Mouse (Mus musculus): ENCODE measurements around the gene D030056L22Rik.

D030056L22Rik gene

GRCm38 (mm10) chr19:18739146-18739545 is 26.2 kb downstream of the D030056L22Rik start:
- no peak for DNase-seq

GRCm38 (mm10) chr19:18743946-18744345 is 31.0 kb downstream of the D030056L22Rik start:
- no peak for DNase-seq

- DNase-seq: no peak
These were observed 33.8 kb downstream of the D030056L22Rik start for GRCm38 (mm10) chr19:18746576-18747340.

- no peak for DNase-seq
These were observed 34.4 kb downstream of the D030056L22Rik start for GRCm38 (mm10) chr19:18747379-18747778.

DNA sequence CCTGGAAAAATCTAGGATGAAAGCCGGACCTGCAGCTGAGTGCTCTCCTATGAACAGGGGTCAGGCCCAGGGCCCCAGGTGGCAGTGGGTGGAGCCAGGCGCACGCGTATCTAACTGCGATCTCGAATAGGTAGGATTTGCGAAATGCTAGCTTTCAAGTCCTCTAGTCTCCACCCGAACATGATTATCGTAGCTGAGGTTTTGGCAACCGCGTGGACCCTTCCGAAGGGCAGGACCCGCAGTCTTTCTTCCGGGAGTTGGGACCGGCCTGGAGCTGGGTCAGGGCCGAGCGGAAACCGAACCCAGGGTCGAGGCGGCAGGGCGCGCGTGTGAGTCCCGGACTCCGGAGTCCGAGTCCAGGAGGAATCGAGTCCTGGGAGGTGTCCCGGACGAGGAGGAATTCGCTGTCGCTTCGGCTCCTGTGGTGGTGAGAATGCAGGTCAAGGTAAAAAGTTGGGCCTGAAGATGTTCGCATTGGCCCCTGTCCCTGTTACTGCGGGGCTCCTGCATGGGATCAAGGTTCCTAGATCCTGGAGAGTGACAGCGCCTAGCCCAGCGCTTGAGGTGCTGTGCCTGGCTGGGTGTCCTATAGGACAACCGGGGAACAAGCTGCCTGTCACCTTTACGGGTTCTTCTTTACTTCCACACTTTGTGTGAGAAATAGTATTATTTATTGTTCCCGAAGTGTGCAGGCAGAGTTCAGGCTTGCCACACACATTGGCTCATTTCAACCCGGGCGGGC is 36.8 kb downstream of the D030056L22Rik start, which contains the start of gene Trpm6:
Trpm6 (plus strand) TSS at position 386 of the 742 bp plus-strand sequence.
- DNase-seq: no peak

GRCm38 (mm10) chr19:18757191-18757590 is 44.2 kb downstream of the D030056L22Rik start:
- DNase-seq: no peak

- no peak for DNase-seq
These were observed 44.7 kb downstream of the D030056L22Rik start for GRCm38 (mm10) chr19:18757706-18758105.

DNA sequence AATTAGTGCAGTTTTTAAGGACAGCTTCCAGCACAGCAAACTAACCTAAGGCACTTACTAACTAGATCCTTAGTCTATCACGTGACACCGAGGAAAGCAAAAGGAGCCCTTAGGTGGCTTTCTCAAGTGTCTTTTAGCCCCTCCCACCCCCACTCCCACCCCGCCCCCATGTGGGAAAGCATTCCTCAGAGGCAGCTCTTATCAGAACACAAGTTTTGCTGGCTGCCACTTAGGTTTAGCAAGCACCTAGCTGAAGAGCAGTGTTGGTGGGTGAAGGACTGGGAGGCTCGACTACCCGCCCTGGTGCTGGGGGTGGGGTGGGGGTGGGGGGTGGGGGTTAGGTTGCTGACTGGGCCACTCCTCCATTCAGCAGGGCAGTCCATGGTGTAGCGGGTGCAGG is 45.3 kb downstream of the D030056L22Rik start:
- no peak for DNase-seq

GRCm38 (mm10) chr19:18758916-18759315 is 45.9 kb downstream of the D030056L22Rik start:
- no peak for DNase-seq

DNA sequence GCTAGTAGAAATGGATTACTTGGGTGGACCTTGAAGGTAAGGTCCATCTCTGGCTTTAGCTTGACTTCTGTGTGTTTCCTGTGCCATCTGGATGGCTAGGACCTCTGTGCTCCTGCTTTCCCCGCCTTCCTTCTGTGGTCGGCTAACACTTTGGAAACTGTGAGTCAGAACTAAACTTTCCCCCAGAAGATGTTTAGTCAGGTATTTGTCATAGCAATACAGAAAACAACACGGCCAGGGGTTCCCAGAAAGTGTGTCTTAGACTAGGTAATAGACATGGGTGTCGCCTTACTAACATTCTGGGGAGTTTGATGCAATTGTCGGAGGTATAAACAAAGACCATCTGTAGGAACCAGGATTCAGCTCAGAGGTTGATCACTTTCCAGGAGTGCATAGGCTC is 53.4 kb downstream of the D030056L22Rik start:
- no peak for DNase-seq

Measured in right cerebral cortex, postnatal 14 days (tissue).